Mouse (Mus musculus): ENCODE measurements around the gene Grik4.
"Not testable (repeated sequence)": the region's sequence is repeated elsewhere in the genome, so short reads cannot be mapped to it uniquely, and the experiment has no call there.

Gene Grik4

GRCm38 (mm10) chr9:42943781-42944535 is at the start of gene Grik4:
Gene Grik4, minus strand, starts transcription at chr9:42944493.
- no peak for DNase-seq (ENCODE audit: low spot score in 2 of 2)

- DNase-seq (ENCODE audit: low spot score in 2 of 2) = no peak
These were observed 49.4 kb upstream of the Grik4 start for GRCm38 (mm10) chr9:42993659-42994058.

GRCm38 (mm10) chr9:42987988-42988387 is 43.7 kb upstream of the Grik4 start:
- DNase-seq (ENCODE audit: low spot score in 2 of 2) = no peak

GRCm38 (mm10) chr9:42968894-42969521 is 24.7 kb upstream of the Grik4 start:
- no peak for DNase-seq (ENCODE audit: low spot score in 2 of 2)

- no peak for DNase-seq (ENCODE audit: low spot score in 2 of 2)
These were observed 23.4 kb upstream of the Grik4 start for GRCm38 (mm10) chr9:42967731-42968130.

GRCm38 (mm10) chr9:42964809-42965208 is 20.5 kb upstream of the Grik4 start:
- not testable (repeated sequence) for DNase-seq (ENCODE audit: low spot score in 2 of 2)

GRCm38 (mm10) chr9:42964366-42964765 is 20.1 kb upstream of the Grik4 start:
- no peak for DNase-seq (ENCODE audit: low spot score in 2 of 2)

GRCm38 (mm10) chr9:42962506-42962905 is 18.2 kb upstream of the Grik4 start:
- no peak for DNase-seq (ENCODE audit: low spot score in 2 of 2)

- no peak for DNase-seq (ENCODE audit: low spot score in 2 of 2)
These were observed 14.1 kb upstream of the Grik4 start for GRCm38 (mm10) chr9:42958401-42958800.

- no peak for DNase-seq (ENCODE audit: low spot score in 2 of 2)
These were observed 4.1 kb upstream of the Grik4 start for GRCm38 (mm10) chr9:42948381-42948780.

- peak in 1 of 2 experiments; percentile 5 for DNase-seq (ENCODE audit: low spot score in 2 of 2)
These were observed 881 bp upstream of the Grik4 start for GRCm38 (mm10) chr9:42945174-42945573.

GRCm38 (mm10) chr9:42944536-42945006 is 278 bp upstream of the Grik4 start:
- peak; percentile 57 to 64 for DNase-seq (ENCODE audit: low spot score in 2 of 2)

GRCm38 (mm10) chr9:42943057-42943529 is 1.2 kb downstream of the Grik4 start:
- no peak for DNase-seq (ENCODE audit: low spot score in 2 of 2)

- no peak for DNase-seq (ENCODE audit: low spot score in 2 of 2)
These were observed 2.1 kb downstream of the Grik4 start for GRCm38 (mm10) chr9:42942148-42942547.

- no peak for DNase-seq (ENCODE audit: low spot score in 2 of 2)
These were observed 12.1 kb downstream of the Grik4 start for GRCm38 (mm10) chr9:42932146-42932545.

- DNase-seq (ENCODE audit: low spot score in 2 of 2) = no peak
These were observed 16.8 kb downstream of the Grik4 start for GRCm38 (mm10) chr9:42927498-42927897.

GRCm38 (mm10) chr9:42926564-42926963 is 17.7 kb downstream of the Grik4 start:
- DNase-seq (ENCODE audit: low spot score in 2 of 2) = no peak

- no peak for DNase-seq (ENCODE audit: low spot score in 2 of 2)
These were observed 22.5 kb downstream of the Grik4 start for GRCm38 (mm10) chr9:42921830-42922229.

- no peak for DNase-seq (ENCODE audit: low spot score in 2 of 2)
These were observed 24.1 kb downstream of the Grik4 start for GRCm38 (mm10) chr9:42920190-42920589.

- DNase-seq (ENCODE audit: low spot score in 2 of 2) = no peak
These were observed 26.4 kb downstream of the Grik4 start for GRCm38 (mm10) chr9:42917911-42918310.

GRCm38 (mm10) chr9:42913201-42913600 is 31.1 kb downstream of the Grik4 start:
- no peak for DNase-seq (ENCODE audit: low spot score in 2 of 2)

- peak in 1 of 2 experiments; percentile 6 for DNase-seq (ENCODE audit: low spot score in 2 of 2)
These were observed 35.5 kb downstream of the Grik4 start for GRCm38 (mm10) chr9:42908657-42909313.

Data from spleen, postnatal 36 days (tissue).